Mouse (Mus musculus): ENCODE measurements at regions not wholly inside any gene's neighbourhood (a gene's known extent, or its start where the extent isn't known, plus 50 kb on each side); places are given as distances from the start of the nearest gene placed in this dataset.

DNA sequence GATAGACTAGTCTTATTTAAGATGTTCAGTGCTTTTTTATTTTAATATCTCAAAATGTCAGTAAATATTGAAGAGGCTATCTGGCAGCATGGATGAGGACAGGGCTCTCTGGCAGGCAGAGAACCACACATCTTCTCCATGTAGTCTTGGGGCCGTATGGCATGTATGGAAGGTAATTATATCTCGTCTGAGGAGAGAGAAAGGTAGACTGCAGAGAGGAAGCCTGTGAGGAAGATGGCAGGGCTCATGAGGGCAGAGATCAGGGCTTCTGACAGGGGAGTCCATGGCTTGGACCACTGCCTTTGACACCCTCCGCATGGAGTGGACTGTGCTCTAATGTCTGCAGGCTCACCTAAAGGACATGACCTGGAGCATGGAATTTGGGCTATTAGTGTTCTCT, 146.0 kb upstream of the Runx1 start:
- H3K36me3 ChIP-seq (ENCODE audit: insufficient read depth, low read length) = no peaks in the 10 kb centered on the region
- no peak overlapping the region for H3K4me2 ChIP-seq (ENCODE audit: low read depth, low read length, poor library complexity, severe bottlenecking)
- H3K27me3 ChIP-seq (ENCODE audit: insufficient read depth, low read length) = no peaks in the 10 kb centered on the region
- no peaks in the 10 kb centered on the region for H3K9me3 ChIP-seq (ENCODE audit: low read length)
- no peak overlapping the region for H3K9ac ChIP-seq (replicated peaks; ENCODE audit: low read length, poor library complexity, severe bottlenecking)
- H3K4me1 ChIP-seq (ENCODE audit: insufficient read depth, low read length) = no peaks in the 10 kb centered on the region
- DNase-seq (ENCODE audit: low spot score) (no peak), ATAC-seq (ENCODE audit: low FRiP score) (no peak)
- WGBS = 94% methylated on average over 3 of the region's 3 CpGs
- TF ChIP-seq CTCF (IDR thresholded peaks at IDR 0.05) = no peak
- H3K4me3 ChIP-seq (ENCODE audit: low read depth, low read length) = no peak overlapping the region
- H3K27ac ChIP-seq (ENCODE audit: low read depth, low read length) = no peak overlapping the region

DNA sequence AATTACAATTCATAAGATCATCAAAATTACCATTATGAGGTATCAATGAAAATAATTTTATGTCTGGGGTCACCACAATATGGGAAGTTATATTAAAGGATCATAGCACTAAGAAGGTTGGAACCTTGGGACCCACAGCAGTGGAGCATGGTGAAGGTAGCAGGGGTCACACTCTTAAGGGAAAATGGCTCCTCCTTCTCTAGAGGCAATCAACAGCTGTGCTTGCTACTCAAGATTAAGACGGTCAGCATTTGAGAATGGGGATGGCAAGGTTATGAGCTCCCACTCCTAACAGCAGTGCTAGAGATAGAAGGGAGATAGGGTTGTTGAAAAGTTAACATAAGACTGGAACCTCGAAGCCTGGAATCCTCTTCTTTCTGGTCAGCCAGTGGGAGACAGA, 144.6 kb upstream of the Runx1 start:
- Histone ChIP-seq H3K27me3 (ENCODE audit: insufficient read depth, low read length) (no peaks in the 10 kb centered on the region), H3K4me1 (ENCODE audit: insufficient read depth, low read length) (no peaks in the 10 kb centered on the region), H3K4me2 (ENCODE audit: low read depth, low read length, poor library complexity, severe bottlenecking) (no peak overlapping the region), H3K27ac (ENCODE audit: low read depth, low read length) (no peak overlapping the region), H3K9ac (replicated peaks; ENCODE audit: low read length, poor library complexity, severe bottlenecking) (no peak overlapping the region), H3K4me3 (ENCODE audit: low read depth, low read length) (no peak overlapping the region), H3K36me3 (ENCODE audit: insufficient read depth, low read length) (no peaks in the 10 kb centered on the region), H3K9me3 (ENCODE audit: low read length) (no peaks in the 10 kb centered on the region)
- no peak for TF ChIP-seq CTCF (IDR thresholded peaks at IDR 0.05)
- WGBS = 91% methylated on average over 2 of the region's 2 CpGs
- DNase-seq (ENCODE audit: low spot score) (no peak), ATAC-seq (ENCODE audit: low FRiP score) (no peak)

DNA sequence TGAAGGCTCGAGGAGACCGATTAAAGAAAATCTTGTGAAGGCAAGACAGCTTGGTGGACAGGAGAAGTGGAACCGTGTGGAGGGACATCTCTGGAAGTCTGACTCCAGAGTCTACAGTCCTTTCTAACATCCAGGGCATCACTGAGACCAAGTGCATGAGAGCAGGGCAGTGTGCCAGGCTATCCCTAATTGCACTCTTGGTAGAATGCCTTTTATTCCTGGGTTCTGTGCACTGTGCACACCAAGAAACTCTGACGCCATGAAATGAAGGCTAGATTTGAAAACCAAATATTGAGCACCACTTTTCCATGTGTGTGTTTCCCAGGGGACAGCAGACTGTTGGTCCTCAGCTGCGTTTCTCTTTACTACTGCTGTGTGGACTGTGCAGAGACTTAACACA, 143.1 kb upstream of the Runx1 start:
- Histone ChIP-seq H3K9ac (replicated peaks; ENCODE audit: low read length, poor library complexity, severe bottlenecking) (no peak overlapping the region), H3K27me3 (ENCODE audit: insufficient read depth, low read length) (no peaks in the 10 kb centered on the region), H3K4me2 (ENCODE audit: low read depth, low read length, poor library complexity, severe bottlenecking) (no peak overlapping the region), H3K4me1 (ENCODE audit: insufficient read depth, low read length) (no peaks in the 10 kb centered on the region), H3K9me3 (ENCODE audit: low read length) (no peaks in the 10 kb centered on the region), H3K4me3 (ENCODE audit: low read depth, low read length) (no peak overlapping the region), H3K36me3 (ENCODE audit: insufficient read depth, low read length) (no peaks in the 10 kb centered on the region), H3K27ac (ENCODE audit: low read depth, low read length) (no peak overlapping the region)
- 86% methylated on average over 5 of the region's 5 CpGs for WGBS
- TF ChIP-seq CTCF (IDR thresholded peaks at IDR 0.05) = no peak
- DNase-seq (ENCODE audit: low spot score) (no peak), ATAC-seq (ENCODE audit: low FRiP score) (no peak)

DNA sequence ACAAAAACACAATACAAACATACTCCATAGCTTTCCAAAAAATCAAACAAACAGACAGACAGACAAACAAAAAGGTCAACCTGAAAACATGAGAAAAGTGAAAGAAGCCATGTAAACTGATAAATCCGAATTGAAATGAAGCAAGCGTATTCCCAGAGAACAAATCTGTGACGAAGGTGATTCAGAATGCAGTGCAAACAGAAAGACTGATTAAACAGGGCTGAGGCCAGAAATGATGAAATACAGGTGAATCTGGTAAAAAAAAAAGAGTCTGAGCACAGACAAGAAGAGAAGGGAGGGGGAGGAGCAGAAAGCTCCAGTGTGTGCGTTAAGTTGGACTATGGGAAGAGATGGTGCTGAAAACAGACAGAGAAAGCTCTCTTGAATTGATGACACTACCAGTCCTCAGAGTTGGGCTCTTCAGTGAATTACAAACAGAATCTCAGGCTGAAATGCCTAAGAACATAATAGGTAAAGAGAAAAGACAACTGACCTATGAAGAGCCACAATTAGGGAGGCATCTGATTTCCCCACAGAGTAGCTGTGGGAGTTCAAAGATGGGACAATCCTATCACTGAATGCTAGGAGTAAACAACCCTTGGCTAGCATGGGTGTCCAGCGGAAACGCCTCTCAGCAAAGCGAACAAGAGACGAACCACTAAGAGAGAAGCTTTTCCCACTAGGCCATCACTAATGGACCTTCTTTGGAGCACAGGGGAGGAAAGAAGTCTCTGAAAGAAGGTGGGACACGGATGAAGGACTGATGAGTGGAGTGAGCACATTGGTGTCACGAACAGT, 140.3 kb upstream of the Runx1 start:
- 89% methylated on average over 10 of the region's 10 CpGs for WGBS
- H3K27me3 ChIP-seq (ENCODE audit: insufficient read depth, low read length) = no peaks in the 10 kb centered on the region
- H3K27ac ChIP-seq (ENCODE audit: low read depth, low read length) = no peak overlapping the region
- no peaks in the 10 kb centered on the region for H3K9me3 ChIP-seq (ENCODE audit: low read length)
- no peaks in the 10 kb centered on the region for H3K36me3 ChIP-seq (ENCODE audit: insufficient read depth, low read length)
- no peak overlapping the region for H3K4me3 ChIP-seq (ENCODE audit: low read depth, low read length)
- no peak for TF ChIP-seq CTCF (IDR thresholded peaks at IDR 0.05)
- no peak overlapping the region for H3K4me2 ChIP-seq (ENCODE audit: low read depth, low read length, poor library complexity, severe bottlenecking)
- no peak for ATAC-seq (ENCODE audit: low FRiP score)
- no peaks in the 10 kb centered on the region for H3K4me1 ChIP-seq (ENCODE audit: insufficient read depth, low read length)
- no peak for DNase-seq (ENCODE audit: low spot score)
- no peak overlapping the region for H3K9ac ChIP-seq (replicated peaks; ENCODE audit: low read length, poor library complexity, severe bottlenecking)

DNA sequence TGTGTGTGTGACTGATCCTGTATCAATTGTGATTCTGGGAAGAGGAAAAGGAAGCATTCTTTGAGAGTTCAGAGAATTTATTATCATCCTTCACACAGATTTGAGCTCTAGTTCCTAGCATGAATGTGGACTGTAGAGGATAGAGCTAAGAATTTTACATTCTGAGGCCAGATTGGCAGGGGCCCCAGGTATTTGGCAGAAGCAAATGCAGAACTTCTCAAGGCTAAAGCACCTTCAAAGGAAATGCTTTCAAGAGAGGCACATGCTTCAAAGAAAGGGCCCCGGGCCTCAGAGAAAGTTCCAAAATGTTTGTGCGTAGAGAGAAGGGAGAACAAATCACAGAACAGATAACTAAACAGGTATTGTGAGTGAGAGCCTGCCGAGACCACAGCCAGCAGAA, 139.7 kb upstream of the Runx1 start:
- Histone ChIP-seq H3K27ac (ENCODE audit: low read depth, low read length) (no peak overlapping the region), H3K9ac (replicated peaks; ENCODE audit: low read length, poor library complexity, severe bottlenecking) (no peak overlapping the region), H3K9me3 (ENCODE audit: low read length) (no peaks in the 10 kb centered on the region), H3K4me2 (ENCODE audit: low read depth, low read length, poor library complexity, severe bottlenecking) (no peak overlapping the region), H3K27me3 (ENCODE audit: insufficient read depth, low read length) (no peaks in the 10 kb centered on the region), H3K36me3 (ENCODE audit: insufficient read depth, low read length) (no peaks in the 10 kb centered on the region), H3K4me1 (ENCODE audit: insufficient read depth, low read length) (no peaks in the 10 kb centered on the region), H3K4me3 (ENCODE audit: low read depth, low read length) (no peak overlapping the region)
- WGBS = 58% methylated on average over 3 of the region's 3 CpGs
- DNase-seq (ENCODE audit: low spot score) (no peak), ATAC-seq (ENCODE audit: low FRiP score) (no peak)
- no peak for TF ChIP-seq CTCF (IDR thresholded peaks at IDR 0.05)

DNA sequence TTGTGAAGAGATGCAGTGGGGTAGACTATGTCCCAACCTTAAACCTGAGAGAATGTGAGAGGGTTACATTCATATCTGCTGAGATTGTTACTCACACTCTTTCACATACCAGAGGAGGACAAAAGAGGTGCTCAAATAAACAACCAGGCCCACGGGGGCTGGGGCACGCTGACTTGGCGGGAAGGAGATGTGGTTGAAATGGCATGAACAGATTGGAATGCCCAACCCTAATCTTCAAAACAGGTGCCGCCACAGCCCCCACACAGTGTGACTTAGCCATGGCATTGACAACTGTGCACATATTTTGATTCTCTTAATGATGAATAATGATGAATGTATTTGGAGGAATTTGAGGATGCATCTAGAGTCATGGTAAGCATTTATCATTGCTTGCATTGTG, 137.6 kb upstream of the Runx1 start:
- no peak for TF ChIP-seq CTCF (IDR thresholded peaks at IDR 0.05)
- no peaks in the 10 kb centered on the region for H3K4me1 ChIP-seq (ENCODE audit: insufficient read depth, low read length)
- ATAC-seq (ENCODE audit: low FRiP score) (no peak), DNase-seq (ENCODE audit: low spot score) (no peak)
- no peak overlapping the region for H3K4me3 ChIP-seq (ENCODE audit: low read depth, low read length)
- H3K4me2 ChIP-seq (ENCODE audit: low read depth, low read length, poor library complexity, severe bottlenecking) = no peak overlapping the region
- 91% methylated on average over 4 of the region's 4 CpGs for WGBS
- no peaks in the 10 kb centered on the region for H3K36me3 ChIP-seq (ENCODE audit: insufficient read depth, low read length)
- no peak overlapping the region for H3K9ac ChIP-seq (replicated peaks; ENCODE audit: low read length, poor library complexity, severe bottlenecking)
- no peak overlapping the region for H3K27ac ChIP-seq (ENCODE audit: low read depth, low read length)
- H3K27me3 ChIP-seq (ENCODE audit: insufficient read depth, low read length) = no peaks in the 10 kb centered on the region
- H3K9me3 ChIP-seq (ENCODE audit: low read length) = no peaks in the 10 kb centered on the region
